Mouse (Mus musculus) hindbrain, embryonic 15.5 days (tissue): ENCODE results near the gene Fbxw2. TPM values are rescaled to one million over a fixed set of nuclear protein-coding genes. Genes with fewer than 3 reads are reported as not detected.
"Not testable (repeated sequence)": the region's sequence is repeated elsewhere in the genome, so short reads cannot be mapped to it uniquely, and the experiment has no call there.

Experiments
- ATAC-seq: fragments of 200-750 bp; cut with Nextera tagmentation; 2 replicates; pipeline ENCODE4 v1.8.0; 2017; ENCODE audit warnings: low read depth, moderate number of reproducible peaks, moderate TSS enrichment; ENCODE audit not compliant: low FRiP score
- H3K27ac ChIP-seq: fragments of 300-500 bp; sonication (generic); replicated peaks from 2 replicates; pipeline ENCODE4 v1.5.1; 2015; ENCODE audit warnings: mild to moderate bottlenecking, inconsistent platforms
- H3K27me3 ChIP-seq: fragments of 300-500 bp; sonication (generic); 2 replicates; pipeline ENCODE4 v1.6.1; 2015; ENCODE audit warnings: control low read depth, inconsistent platforms
- H3K36me3 ChIP-seq: fragments of 300-500 bp; sonication (generic); 2 replicates; pipeline ENCODE4 v1.6.1; 2015; ENCODE audit warnings: control low read depth, inconsistent platforms
- H3K4me1 ChIP-seq: fragments of 300-500 bp; sonication (generic); replicated peaks from 2 replicates; pipeline ENCODE4 v1.6.1; 2015; ENCODE audit warnings: control low read depth, inconsistent platforms
- H3K4me2 ChIP-seq: fragments of 300-500 bp; sonication (generic); 2 replicates; pipeline ENCODE4 v1.6.1; 2015; ENCODE audit warnings: moderate library complexity, mild to moderate bottlenecking, inconsistent platforms
- H3K4me3 ChIP-seq: fragments of 300-500 bp; sonication (generic); 2 replicates; pipeline ENCODE4 v1.5.1; 2015; ENCODE audit warnings: mild to moderate bottlenecking, inconsistent platforms
- H3K9ac ChIP-seq: fragments of 300-500 bp; sonication (generic); 2 replicates; pipeline ENCODE4 v1.6.1; 2015; ENCODE audit warnings: inconsistent platforms
- H3K9me3 ChIP-seq: fragments of 300-500 bp; sonication (generic); 2 replicates; pipeline ENCODE4 v1.6.1; 2016; ENCODE audit warnings: control low read depth, inconsistent platforms
- WGBS: fragments of 180-500 bp; shearing (Covaris S2); methylation state at CpG from one replicate; pipeline ENCODE4 v1.1.7; 2015; 5-methylcytosine and 5-hydroxymethylcytosine counted together
- polyA plus RNA-seq: library from polyadenylated mRNA; unstranded; fragments of >200 nt; fragmentation: Nextera tagmentation; extraction: Ambion mirVana; gene quantifications from 2 replicates; pipeline ENCODE4 v1.2.1, GENCODE M21; 2015

The Fbxw2 gene
- polyA plus RNA-seq, 1 experiment from 2014 or later, result 97.6 TPM

- ATAC-seq, result no peak
- no peak overlapping the region for H3K4me3 ChIP-seq
- no peak overlapping the region for H3K27ac ChIP-seq
- no peaks in the 10 kb centered on the region for H3K27me3 ChIP-seq
- H3K36me3 ChIP-seq, result peaks cover 34% of the 10 kb centered on the region
- WGBS, result 93% methylated on average over 2 of the region's 2 CpGs
- no peak overlapping the region for H3K4me2 ChIP-seq
- H3K9me3 ChIP-seq, result no peaks in the 10 kb centered on the region
- H3K9ac ChIP-seq, result no peak overlapping the region
- H3K4me1 ChIP-seq, result peaks cover 16% of the 10 kb centered on the region
These were observed 18.1 kb downstream of the Fbxw2 start for GRCm38 (mm10) chr2:34808057-34808456.

DNA sequence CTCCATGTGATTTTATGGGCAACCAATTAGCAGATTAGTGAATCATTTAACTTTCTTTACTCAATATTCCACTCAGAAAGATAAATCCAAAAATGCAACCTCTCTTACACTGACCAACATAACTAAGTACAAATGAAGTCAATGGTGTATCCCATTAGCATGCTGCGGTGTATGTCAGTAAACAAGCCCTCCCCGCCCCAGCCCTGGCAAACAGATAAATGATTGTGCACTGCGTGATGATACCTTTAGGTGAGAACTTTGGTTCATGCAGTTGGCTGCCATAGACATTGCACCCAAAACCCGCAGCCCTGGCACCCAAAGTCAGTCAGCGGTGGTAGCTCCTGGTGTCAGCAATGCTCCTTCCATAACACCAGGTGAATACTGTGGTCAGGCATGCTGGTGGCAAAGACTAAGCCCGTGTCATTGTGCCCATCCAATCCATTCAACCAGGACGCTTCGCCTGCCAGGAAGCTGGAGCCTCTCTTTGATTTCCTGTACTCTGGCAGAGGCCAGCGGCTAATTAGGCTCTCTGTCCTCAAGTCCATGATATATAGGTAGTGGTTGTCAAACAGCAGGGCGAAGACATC, 20.7 kb downstream of the Fbxw2 start:
- H3K9ac ChIP-seq, result no peak overlapping the region
- H3K27ac ChIP-seq, result no peak overlapping the region
- peaks cover 16% of the 10 kb centered on the region for H3K4me1 ChIP-seq
- H3K4me2 ChIP-seq, result no peak overlapping the region
- WGBS, result 92% methylated on average over 10 of the region's 10 CpGs
- no peaks in the 10 kb centered on the region for H3K27me3 ChIP-seq
- ATAC-seq, result no peak
- no peaks in the 10 kb centered on the region for H3K9me3 ChIP-seq
- no peak overlapping the region for H3K4me3 ChIP-seq
- H3K36me3 ChIP-seq, result peaks cover 13% of the 10 kb centered on the region

DNA sequence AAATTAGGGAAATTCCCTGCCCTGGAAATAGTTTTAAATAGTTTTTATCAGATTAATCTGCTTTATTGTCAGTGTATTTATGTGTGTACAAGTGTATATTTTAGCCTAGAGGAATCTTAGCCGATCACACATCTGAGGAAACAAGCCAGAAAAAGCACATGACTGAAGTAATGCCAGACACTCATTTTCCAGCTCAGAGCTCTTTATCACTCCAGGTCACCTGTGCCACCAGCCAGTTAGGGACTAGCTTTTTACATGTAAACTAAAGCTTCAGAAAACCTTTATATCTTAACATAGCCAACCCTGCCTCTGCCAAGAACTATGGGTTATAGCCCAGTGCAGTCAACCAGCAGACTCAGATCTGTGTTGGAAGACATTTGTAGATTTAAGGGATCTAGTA, 21.3 kb downstream of the Fbxw2 start:
- H3K9ac ChIP-seq, result no peak overlapping the region
- peaks cover 19% of the 10 kb centered on the region for H3K4me1 ChIP-seq
- H3K4me2 ChIP-seq, result no peak overlapping the region
- no peaks in the 10 kb centered on the region for H3K27me3 ChIP-seq
- ATAC-seq, result no peak
- no peaks in the 10 kb centered on the region for H3K9me3 ChIP-seq
- 79% methylated on average over 1 of the region's 1 CpGs for WGBS
- no peak overlapping the region for H3K4me3 ChIP-seq
- H3K27ac ChIP-seq, result no peak overlapping the region
- peaks cover 13% of the 10 kb centered on the region for H3K36me3 ChIP-seq

DNA sequence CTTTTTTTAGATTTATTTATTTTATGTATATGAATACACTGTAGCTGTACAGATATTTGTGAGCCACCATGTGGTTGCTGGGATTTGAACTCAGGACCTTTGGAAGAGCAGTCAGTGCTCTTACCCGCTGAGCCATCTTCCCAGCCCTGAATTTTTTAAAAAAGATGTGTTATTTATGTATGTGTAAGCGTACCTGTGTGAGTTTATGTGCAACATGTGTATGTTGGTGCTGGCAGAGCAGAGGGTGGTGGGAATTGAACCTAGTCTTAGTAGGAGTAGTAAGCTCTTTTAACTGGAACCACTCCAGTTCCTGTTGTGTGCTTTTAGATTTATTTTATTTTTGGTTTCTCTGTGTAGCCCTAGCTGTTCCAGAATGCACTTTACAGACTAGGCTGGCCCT, 21.9 kb downstream of the Fbxw2 start:
- Histone ChIP-seq H3K27ac (no peak overlapping the region), H3K4me1 (peaks cover 21% of the 10 kb centered on the region), H3K4me3 (no peak overlapping the region), H3K4me2 (0 out of 2 replicates have a peak overlapping the region, but pooled peaks have one; percentile 75), H3K9ac (no peak overlapping the region), H3K36me3 (peaks cover 13% of the 10 kb centered on the region), H3K27me3 (no peaks in the 10 kb centered on the region), H3K9me3 (no peaks in the 10 kb centered on the region)
- no peak for ATAC-seq
- 96% methylated on average over 2 of the region's 2 CpGs for whole genome bisulfite sequencing

GRCm38 (mm10) chr2:34803746-34804145, 22.4 kb downstream of the Fbxw2 start:
- H3K27me3 ChIP-seq, result no peaks in the 10 kb centered on the region
- peak overlapping the region; percentile 12; the same call in 1 of the 2 replicates for H3K4me3 ChIP-seq
- H3K4me2 ChIP-seq, result peak overlapping the region; percentile 75
- H3K4me1 ChIP-seq, result peaks cover 24% of the 10 kb centered on the region
- whole genome bisulfite sequencing, result 72% methylated on average over 3 of the region's 3 CpGs
- ATAC-seq, result no peak
- H3K27ac ChIP-seq, result no peak overlapping the region
- H3K9me3 ChIP-seq, result no peaks in the 10 kb centered on the region
- 0 out of 2 replicates have a peak overlapping the region, but pooled peaks have one; percentile 25 for H3K9ac ChIP-seq
- peaks cover 11% of the 10 kb centered on the region for H3K36me3 ChIP-seq

DNA sequence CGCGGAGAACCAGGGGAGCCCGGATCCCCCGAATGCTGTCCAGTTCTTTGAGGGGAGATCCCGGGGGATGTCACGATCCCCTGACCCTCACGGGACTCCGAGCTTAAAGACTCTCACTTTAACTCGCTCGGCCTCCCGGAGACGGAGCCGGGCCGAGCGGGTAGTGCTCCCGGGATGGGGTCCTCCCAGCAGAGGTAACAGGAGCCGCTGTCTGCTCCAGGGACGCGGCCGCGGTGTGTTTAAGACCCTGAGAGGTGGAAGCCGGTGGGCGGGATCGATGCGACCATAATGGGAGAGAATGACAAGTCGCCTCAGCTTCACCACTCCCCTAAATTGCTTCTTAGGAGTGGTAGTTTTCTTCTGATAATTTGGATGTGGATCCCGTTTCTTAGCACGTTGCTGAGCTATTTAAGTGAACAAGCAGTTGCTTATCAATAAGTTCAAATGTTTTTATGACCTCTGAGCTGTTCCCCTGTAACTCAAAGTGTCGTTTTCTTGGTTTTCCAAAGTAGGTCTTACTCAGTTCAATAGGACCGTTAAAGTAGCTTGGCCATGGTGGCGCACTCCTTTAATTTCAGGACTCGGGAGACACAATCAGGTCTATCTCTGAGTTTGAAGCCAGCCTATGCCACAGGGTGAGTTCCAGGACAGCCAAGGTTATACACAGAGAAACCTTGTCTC, 23.4 kb downstream of the Fbxw2 start:
- Histone ChIP-seq H3K27ac (peak overlapping the region; percentile 90), H3K9ac (peak overlapping the region; percentile 87), H3K4me2 (peak overlapping the region; percentile 75), H3K4me1 (peaks cover 24% of the 10 kb centered on the region), H3K4me3 (peak overlapping the region; percentile 77)
- ATAC-seq, result peak; percentile 28; the same call in 1 of the 2 replicates
- not testable (repeated sequence) for H3K27me3 ChIP-seq, H3K36me3 ChIP-seq, H3K9me3 ChIP-seq
- under 1% methylated on average over 30 of the region's 32 CpGs for WGBS

- peak; percentile 97 for ATAC-seq
- Histone ChIP-seq H3K36me3 (0 out of 2 replicates have a peak, but pooled peaks cover 2% of the 10 kb centered on the region), H3K9me3 (no peaks in the 10 kb centered on the region), H3K4me1 (peaks cover 24% of the 10 kb centered on the region), H3K4me2 (peak overlapping the region; percentile 75), H3K9ac (peak overlapping the region; percentile 87), H3K27ac (peak overlapping the region; percentile 90), H3K4me3 (peak overlapping the region; percentile 77), H3K27me3 (no peaks in the 10 kb centered on the region)
- WGBS, result 5% methylated on average over 39 of the region's 39 CpGs
These were observed 24.3 kb downstream of the Fbxw2 start for GRCm38 (mm10) chr2:34801516-34802482.

GRCm38 (mm10) chr2:34800371-34800770, 25.7 kb downstream of the Fbxw2 start:
- H3K4me3 ChIP-seq, result peak overlapping the region; percentile 63; the same call in 1 of the 2 replicates
- H3K36me3 ChIP-seq, result 0 out of 2 replicates have a peak, but pooled peaks cover 2% of the 10 kb centered on the region
- ATAC-seq, result no peak
- no peak overlapping the region; the same call in 1 of the 2 replicates for H3K4me2 ChIP-seq
- H3K27me3 ChIP-seq, result no peaks in the 10 kb centered on the region
- no peaks in the 10 kb centered on the region for H3K9me3 ChIP-seq
- H3K27ac ChIP-seq, result no peak overlapping the region
- peaks cover 24% of the 10 kb centered on the region for H3K4me1 ChIP-seq
- no peak overlapping the region for H3K9ac ChIP-seq
- WGBS, result 81% methylated on average over 7 of the region's 7 CpGs

- Histone ChIP-seq H3K9me3 (no peaks in the 10 kb centered on the region), H3K27ac (peak within 1 kb of the TSS; percentile 46), H3K4me3 (peak within 1 kb of the TSS; percentile 63), H3K4me1 (peaks cover 21% of the 10 kb centered on the region), H3K36me3 (no peaks in the 10 kb centered on the region), H3K4me2 (peak within 1 kb of the TSS; percentile 71), H3K9ac (peak within 1 kb of the TSS; percentile 59), H3K27me3 (no peaks in the 10 kb centered on the region)
- peak; percentile 55 for ATAC-seq
- 5% methylated on average over 44 of the region's 44 CpGs for WGBS
These were observed 26.5 kb downstream of the Fbxw2 start, which contains the start of gene Rabepk for GRCm38 (mm10) chr2:34799357-34800256. Rabepk (minus strand) TSS chr2:34799912.

DNA sequence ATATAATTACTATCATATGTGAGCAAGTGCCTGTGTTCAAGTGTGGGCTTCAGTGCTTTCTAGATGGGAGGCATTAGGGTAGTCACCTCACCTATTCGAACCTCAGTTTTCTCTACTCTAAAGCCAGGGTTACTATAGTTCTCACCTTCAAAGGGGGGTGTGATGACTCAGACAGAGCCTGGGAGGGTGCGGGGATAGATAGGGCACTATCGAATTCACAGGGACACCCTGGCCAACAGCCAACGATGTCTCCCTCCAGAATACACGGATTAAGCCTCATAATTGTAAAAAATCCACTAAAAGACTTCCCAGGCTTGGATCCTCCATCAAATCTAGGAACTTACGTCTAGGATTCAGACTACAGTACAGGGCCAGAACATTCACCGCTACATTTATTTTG, 30.7 kb downstream of the Fbxw2 start:
- Histone ChIP-seq H3K4me1 (peaks cover 9% of the 10 kb centered on the region), H3K36me3 (0 out of 2 replicates have a peak, but pooled peaks cover 2% of the 10 kb centered on the region), H3K9me3 (no peaks in the 10 kb centered on the region), H3K27ac (no peak overlapping the region), H3K4me2 (no peak overlapping the region), H3K4me3 (no peak overlapping the region), H3K27me3 (no peaks in the 10 kb centered on the region), H3K9ac (no peak overlapping the region)
- WGBS, result 94% methylated on average over 7 of the region's 7 CpGs
- ATAC-seq, result no peak

DNA sequence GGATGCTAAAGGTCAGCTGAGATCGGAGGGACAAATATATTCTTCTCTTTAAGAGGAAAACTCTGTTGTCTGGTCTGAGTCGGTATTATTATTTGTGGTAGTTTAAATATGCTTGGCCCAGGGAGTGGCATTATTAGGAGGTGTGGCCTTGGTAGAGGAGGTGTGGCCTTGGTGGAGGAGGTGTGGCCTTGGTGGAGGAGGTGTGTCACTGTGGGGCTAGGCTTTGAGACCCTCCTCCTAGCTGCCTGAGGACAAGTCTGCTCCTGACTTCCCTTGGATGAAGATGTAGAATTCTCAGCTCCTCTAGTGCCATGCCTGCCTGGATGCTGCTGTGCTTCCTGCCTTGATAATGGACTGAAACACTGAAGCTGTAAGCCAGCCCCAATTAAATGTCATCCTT, 31.6 kb downstream of the Fbxw2 start:
- no peaks in the 10 kb centered on the region for H3K9me3 ChIP-seq
- H3K9ac ChIP-seq, result no peak overlapping the region
- no peaks in the 10 kb centered on the region for H3K27me3 ChIP-seq
- no peak overlapping the region for H3K4me3 ChIP-seq
- H3K4me1 ChIP-seq, result peaks cover 6% of the 10 kb centered on the region
- 95% methylated on average over 2 of the region's 2 CpGs for WGBS
- no peak overlapping the region for H3K27ac ChIP-seq
- 0 out of 2 replicates have a peak, but pooled peaks cover 4% of the 10 kb centered on the region for H3K36me3 ChIP-seq
- ATAC-seq, result no peak
- no peak overlapping the region for H3K4me2 ChIP-seq
